Mouse (Mus musculus): ENCODE results near the gene Klhdc3. TPM values are rescaled to one million over a fixed set of nuclear protein-coding genes. Genes with fewer than 3 reads are reported as not detected.

Gene Klhdc3
- polyA plus RNA-seq, 1 experiment from 2014 or later, result 134 TPM

- no peak for ATAC-seq (ENCODE audit: insufficient number of reproducible peaks, low FRiP score, low TSS enrichment, low read depth)
- Histone ChIP-seq H3K4me2 (replicated peaks) (peak overlapping the region; percentile 80), H3K9me3 (replicated peaks) (no peaks in the 10 kb centered on the region), H3K27ac (replicated peaks) (peak overlapping the region; percentile 97), H3K27me3 (no peaks in the 10 kb centered on the region), H3K36me3 (peaks cover 48% of the 10 kb centered on the region), H3K4me3 (replicated peaks) (peak overlapping the region; percentile 71), H3K9ac (peak overlapping the region; percentile 73), H3K4me1 (peaks cover 54% of the 10 kb centered on the region)
- WGBS, result 70% methylated on average over 17 of the region's 17 CpGs
These were observed 29.4 kb downstream of the Klhdc3 start for GRCm38 (mm10) chr17:46651292-46651691.

DNA sequence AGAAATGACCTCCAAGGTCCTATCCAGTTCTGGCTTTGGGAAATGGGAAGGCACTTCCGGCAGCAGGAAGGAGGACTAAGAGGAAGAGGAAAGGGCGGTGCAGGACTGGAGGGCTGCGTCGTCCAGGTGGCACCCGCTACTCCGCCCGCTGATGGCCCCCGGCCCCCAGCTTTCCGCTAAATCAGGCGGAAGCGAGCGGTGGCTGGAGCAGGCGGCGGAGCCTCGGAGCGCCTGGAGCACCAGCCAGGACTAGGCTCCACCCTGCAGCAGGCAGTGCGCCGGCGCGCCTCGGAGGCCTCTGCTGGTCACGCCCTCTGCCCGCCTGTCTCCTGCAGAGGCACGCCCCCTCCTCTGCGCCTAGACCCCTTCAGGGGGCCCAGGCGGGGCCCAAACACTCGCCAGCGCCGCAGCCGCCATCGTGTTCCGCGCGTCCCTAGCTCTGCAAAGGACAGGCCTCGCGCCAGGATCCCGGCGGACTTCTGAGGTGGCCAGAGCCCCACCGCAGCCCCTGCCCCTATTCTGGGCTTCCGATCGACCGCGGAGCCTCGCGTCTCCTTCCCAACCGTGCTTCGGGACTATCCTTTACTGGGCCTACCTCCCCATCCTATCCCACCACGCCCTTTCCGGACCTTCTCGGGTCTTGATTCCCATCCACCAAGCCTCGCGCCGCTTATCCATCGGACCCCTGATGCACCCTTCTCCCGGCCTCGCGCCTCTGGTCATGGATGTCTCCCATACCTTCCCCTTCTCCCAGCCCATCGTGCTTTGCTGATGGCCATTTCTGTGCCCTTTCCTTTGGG lies 30.3 kb downstream of the Klhdc3 start, which contains the start of gene Cul7:
Cul7 (plus strand) TSS at position 106 of the 800 bp plus-strand sequence.
- peak within 1 kb of the TSS; percentile 97 for H3K27ac ChIP-seq (replicated peaks)
- peak within 1 kb of the TSS; percentile 80 for H3K4me2 ChIP-seq (replicated peaks)
- H3K9me3 ChIP-seq (replicated peaks), result no peaks in the 10 kb centered on the region
- H3K36me3 ChIP-seq, result peaks cover 40% of the 10 kb centered on the region
- ATAC-seq (ENCODE audit: insufficient number of reproducible peaks, low FRiP score, low TSS enrichment, low read depth), result peak; percentile 96
- H3K4me3 ChIP-seq (replicated peaks), result peak within 1 kb of the TSS; percentile 71
- H3K4me1 ChIP-seq, result peaks cover 54% of the 10 kb centered on the region
- under 1% methylated on average over 58 of the region's 58 CpGs for WGBS
- peak within 1 kb of the TSS; percentile 73 for H3K9ac ChIP-seq
- H3K27me3 ChIP-seq, result no peaks in the 10 kb centered on the region

GRCm38 (mm10) chr17:46649811-46650210 lies 30.9 kb downstream of the Klhdc3 start:
- Histone ChIP-seq H3K27ac (replicated peaks) (peak overlapping the region; percentile 97), H3K4me1 (peaks cover 60% of the 10 kb centered on the region), H3K27me3 (no peaks in the 10 kb centered on the region), H3K9me3 (replicated peaks) (no peaks in the 10 kb centered on the region), H3K4me3 (replicated peaks) (peak overlapping the region; percentile 71), H3K4me2 (replicated peaks) (peak overlapping the region; percentile 80), H3K9ac (peak overlapping the region; percentile 37), H3K36me3 (peaks cover 36% of the 10 kb centered on the region)
- 33% methylated on average over 15 of the region's 15 CpGs for WGBS
- no peak for ATAC-seq (ENCODE audit: insufficient number of reproducible peaks, low FRiP score, low TSS enrichment, low read depth)

GRCm38 (mm10) chr17:46648436-46648835 lies 32.3 kb downstream of the Klhdc3 start:
- Histone ChIP-seq H3K9me3 (replicated peaks) (no peaks in the 10 kb centered on the region), H3K27ac (replicated peaks) (no peak overlapping the region), H3K4me1 (peaks cover 56% of the 10 kb centered on the region), H3K9ac (no peak overlapping the region), H3K4me2 (replicated peaks) (no peak overlapping the region), H3K36me3 (peaks cover 22% of the 10 kb centered on the region), H3K27me3 (no peaks in the 10 kb centered on the region), H3K4me3 (replicated peaks) (no peak overlapping the region)
- WGBS, result 90% methylated on average over 9 of the region's 9 CpGs
- no peak for ATAC-seq (ENCODE audit: insufficient number of reproducible peaks, low FRiP score, low TSS enrichment, low read depth)

GRCm38 (mm10) chr17:46647279-46647678 lies 33.4 kb downstream of the Klhdc3 start:
- H3K36me3 ChIP-seq, result peaks cover 13% of the 10 kb centered on the region
- H3K9ac ChIP-seq, result no peak overlapping the region
- ATAC-seq (ENCODE audit: insufficient number of reproducible peaks, low FRiP score, low TSS enrichment, low read depth), result no peak
- no peaks in the 10 kb centered on the region for H3K9me3 ChIP-seq (replicated peaks)
- WGBS, result 91% methylated on average over 7 of the region's 7 CpGs
- peaks cover 45% of the 10 kb centered on the region for H3K4me1 ChIP-seq
- H3K4me3 ChIP-seq (replicated peaks), result peak overlapping the region; percentile 97; the same call in 1 of the 2 replicates
- H3K27me3 ChIP-seq, result no peaks in the 10 kb centered on the region
- no peak overlapping the region for H3K4me2 ChIP-seq (replicated peaks)
- H3K27ac ChIP-seq (replicated peaks), result no peak overlapping the region

GRCm38 (mm10) chr17:46646322-46646662 lies 34.4 kb downstream of the Klhdc3 start:
- Histone ChIP-seq H3K36me3 (peaks cover 23% of the 10 kb centered on the region), H3K27me3 (no peaks in the 10 kb centered on the region), H3K4me1 (peaks cover 35% of the 10 kb centered on the region), H3K4me3 (replicated peaks) (peak overlapping the region; percentile 97), H3K4me2 (replicated peaks) (peak overlapping the region; percentile 78), H3K9me3 (replicated peaks) (no peaks in the 10 kb centered on the region), H3K27ac (replicated peaks) (peak overlapping the region; percentile 89), H3K9ac (peak overlapping the region; percentile 82)
- under 1% methylated on average over 19 of the region's 19 CpGs for WGBS
- ATAC-seq (ENCODE audit: insufficient number of reproducible peaks, low FRiP score, low TSS enrichment, low read depth), result peak; percentile 2; the same call in 1 of the 2 replicates

GRCm38 (mm10) chr17:46645561-46646321 lies 35.0 kb downstream of the Klhdc3 start, which contains the start of the genes Klc4 and Mrpl2:
Gene Klc4, minus strand, starts transcription at chr17:46646022.
Gene Mrpl2, plus strand, starts transcription at chr17:46646229.
- Histone ChIP-seq H3K36me3 (peaks cover 28% of the 10 kb centered on the region), H3K27me3 (no peaks in the 10 kb centered on the region), H3K4me3 (replicated peaks) (peak within 1 kb of the TSS; percentile 97), H3K9ac (peak within 1 kb of the TSS; percentile 82), H3K9me3 (replicated peaks) (no peaks in the 10 kb centered on the region), H3K4me1 (peaks cover 32% of the 10 kb centered on the region), H3K27ac (replicated peaks) (peak within 1 kb of the TSS; percentile 89), H3K4me2 (replicated peaks) (peak within 1 kb of the TSS; percentile 90)
- peak; percentile 72 for ATAC-seq (ENCODE audit: insufficient number of reproducible peaks, low FRiP score, low TSS enrichment, low read depth)
- under 1% methylated on average over 52 of the region's 53 CpGs for WGBS

DNA sequence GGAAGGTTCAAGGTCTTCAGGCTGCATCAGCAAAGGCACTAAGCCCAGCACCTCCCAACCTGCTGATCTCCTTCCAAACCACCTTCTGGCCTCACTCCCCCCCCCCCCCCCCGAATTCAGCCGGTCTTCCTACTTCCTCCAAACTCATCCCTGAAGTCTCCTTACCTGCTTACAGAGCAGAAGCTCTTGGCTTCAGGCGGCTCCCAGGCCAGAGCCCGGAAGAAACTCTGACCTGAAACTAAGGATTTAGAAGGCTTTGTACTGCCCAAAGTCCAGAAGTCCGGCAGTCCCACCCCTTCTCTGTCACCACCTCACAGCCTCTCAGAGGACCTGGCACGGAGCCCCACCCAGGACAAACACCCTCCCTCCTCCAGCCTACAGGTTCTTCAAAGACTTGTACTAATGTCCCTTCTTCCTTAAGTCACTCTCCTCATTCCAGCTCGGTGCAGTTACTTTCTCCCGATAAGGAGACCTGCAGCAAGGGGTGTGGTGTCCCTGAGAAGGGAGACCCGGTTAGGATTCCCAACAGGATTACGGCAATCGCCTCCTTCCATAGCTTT lies 35.7 kb downstream of the Klhdc3 start:
- ATAC-seq (ENCODE audit: insufficient number of reproducible peaks, low FRiP score, low TSS enrichment, low read depth), result no peak
- WGBS, result 8% methylated on average over 11 of the region's 11 CpGs
- Histone ChIP-seq H3K36me3 (peaks cover 36% of the 10 kb centered on the region), H3K4me2 (replicated peaks) (peak overlapping the region; percentile 90), H3K4me1 (peaks cover 29% of the 10 kb centered on the region), H3K27ac (replicated peaks) (peak overlapping the region; percentile 63), H3K27me3 (no peaks in the 10 kb centered on the region), H3K4me3 (replicated peaks) (peak overlapping the region; percentile 97), H3K9ac (peak overlapping the region; percentile 72), H3K9me3 (replicated peaks) (no peaks in the 10 kb centered on the region)

DNA sequence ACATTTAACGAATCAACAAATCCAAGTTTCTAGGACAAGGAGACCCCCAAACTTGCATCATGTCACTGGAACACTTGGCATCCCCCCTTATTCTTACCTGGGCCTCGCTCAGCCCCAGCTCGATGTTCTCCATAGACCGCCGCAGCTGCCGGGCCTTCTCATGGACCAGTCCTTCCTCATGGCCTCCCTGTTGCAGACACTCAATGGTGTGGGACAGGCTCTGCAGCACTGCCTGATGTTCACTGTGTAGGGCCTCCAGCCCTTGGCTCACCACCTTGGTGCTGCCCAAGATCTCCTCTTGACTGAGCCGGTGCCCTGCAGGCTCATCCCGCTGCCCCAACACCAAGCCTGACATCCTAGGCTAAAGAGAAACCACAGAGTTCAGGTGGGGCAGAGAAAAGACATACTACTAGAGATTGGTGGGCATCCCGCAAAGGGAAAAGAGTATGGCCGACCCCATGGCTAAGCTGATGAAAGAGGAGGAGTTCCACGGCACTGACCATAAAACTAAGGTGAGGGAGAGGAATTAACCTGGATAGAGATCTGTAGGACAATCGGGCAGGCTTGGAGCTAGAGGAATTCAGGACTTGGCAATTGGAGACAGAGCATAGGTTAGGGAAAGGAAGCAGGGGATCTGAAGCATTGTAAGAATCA lies 36.4 kb downstream of the Klhdc3 start:
- Histone ChIP-seq H3K27ac (replicated peaks) (no peak overlapping the region), H3K4me1 (peaks cover 22% of the 10 kb centered on the region), H3K27me3 (no peaks in the 10 kb centered on the region), H3K36me3 (peaks cover 43% of the 10 kb centered on the region), H3K9me3 (replicated peaks) (no peaks in the 10 kb centered on the region), H3K4me3 (replicated peaks) (peak overlapping the region; percentile 97), H3K4me2 (replicated peaks) (peak overlapping the region; percentile 90; the same call in 1 of the 2 replicates), H3K9ac (no peak overlapping the region)
- 89% methylated on average over 12 of the region's 12 CpGs for WGBS
- ATAC-seq (ENCODE audit: insufficient number of reproducible peaks, low FRiP score, low TSS enrichment, low read depth), result no peak

DNA sequence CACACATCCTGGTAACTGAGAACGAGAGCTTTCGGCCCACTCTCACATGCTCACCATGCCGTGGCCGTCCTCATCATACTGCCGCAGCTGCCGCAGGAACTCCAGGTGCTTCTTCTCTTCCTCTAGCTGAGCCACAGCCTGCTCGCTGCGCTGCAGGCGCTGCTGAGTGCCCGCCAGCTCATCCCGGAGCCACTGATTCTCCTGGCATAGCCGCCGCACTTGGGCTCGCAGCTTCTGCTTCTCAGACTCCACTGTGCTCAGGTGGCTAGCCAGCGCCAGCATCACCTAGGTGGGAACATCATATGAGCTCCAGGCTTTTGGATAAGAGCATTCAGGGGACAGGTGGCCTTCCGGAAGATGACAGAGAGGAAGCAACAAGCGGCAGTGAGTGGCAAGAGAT lies 38.7 kb downstream of the Klhdc3 start:
- WGBS, result 88% methylated on average over 17 of the region's 17 CpGs
- no peak for ATAC-seq (ENCODE audit: insufficient number of reproducible peaks, low FRiP score, low TSS enrichment, low read depth)

More for the DNA sequence above, 38.7 kb downstream of the Klhdc3 start:
- no peak overlapping the region for H3K27ac ChIP-seq (replicated peaks)
- H3K9me3 ChIP-seq (replicated peaks), result no peaks in the 10 kb centered on the region
- H3K36me3 ChIP-seq, result peaks cover 36% of the 10 kb centered on the region
- H3K27me3 ChIP-seq, result no peaks in the 10 kb centered on the region
- H3K4me1 ChIP-seq, result peaks cover 24% of the 10 kb centered on the region
- no peak overlapping the region for H3K4me2 ChIP-seq (replicated peaks)
- no peak overlapping the region for H3K4me3 ChIP-seq (replicated peaks)
- no peak overlapping the region for H3K9ac ChIP-seq
